In the genomic region with DNA sequence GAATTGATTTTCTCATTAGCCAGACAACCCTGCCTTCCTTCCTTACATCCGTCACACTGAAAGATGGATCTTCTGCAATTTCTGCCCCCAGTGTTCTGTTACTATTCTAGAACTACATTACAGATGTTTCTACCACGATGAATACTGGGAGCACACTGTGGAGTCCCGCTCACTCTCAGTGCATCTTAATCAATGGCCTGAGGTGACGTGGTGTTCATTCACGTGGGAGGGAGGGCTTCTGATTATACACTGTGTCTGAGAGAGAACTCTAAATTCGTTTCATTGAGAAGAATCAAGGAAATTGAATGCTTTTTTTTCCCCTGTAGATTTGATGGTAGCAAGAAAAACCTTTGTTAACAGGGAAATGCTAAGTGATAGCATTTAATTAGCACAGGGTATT, we compare ENCODE assay signal across 27 mouse cellular contexts. TPM values are rescaled to one million over a fixed set of nuclear protein-coding genes. Genes with fewer than 3 reads are reported as not detected.
DNase-seq lines count a peak whose midpoint lies in the region; ATAC-seq and TF ChIP-seq lines count a peak whose summit lies in the region.
"Had no signal": no experiment of that assay in that cellular context is flagged by ENCODE, and none has a peak within 500 bp of the region (broad histone marks: within the 10 kb centered on the region; RNA-seq: fewer than 3 reads in every experiment).

No protein-coding gene starts in this region.

- peaks cover 10% of the 10 kb centered on the region; the same call in 1 of the 2 replicates for H3K27me3 ChIP-seq in heart, embryonic 12.5 days (replicated peaks)
- H3K27me3 ChIP-seq in hindbrain, embryonic 16.5 days (replicated peaks; ENCODE audit: control insufficient read depth, insufficient read depth, low read length), result no peaks in the 10 kb centered on the region
- no peaks in the 10 kb centered on the region for H3K27me3 ChIP-seq in hindbrain, embryonic 12.5 days
- H3K27me3 ChIP-seq in forebrain, embryonic 13.5 days, result no peaks in the 10 kb centered on the region
- H3K27me3 ChIP-seq in midbrain, postnatal 0 days (ENCODE audit: insufficient read depth, low read length), result no peaks in the 10 kb centered on the region
- H3K27me3 ChIP-seq: kidney, embryonic 15.5 days; limb, embryonic 15.5 days had no signal

- no peaks in the 10 kb centered on the region for H3K9me3 ChIP-seq in heart, embryonic 12.5 days (replicated peaks)
- H3K9me3 ChIP-seq in hindbrain, embryonic 16.5 days (ENCODE audit: control insufficient read depth, low read length), result no peaks in the 10 kb centered on the region
- H3K9me3 ChIP-seq in hindbrain, embryonic 12.5 days (replicated peaks), result no peaks in the 10 kb centered on the region
- H3K9me3 ChIP-seq in forebrain, embryonic 13.5 days (replicated peaks), result no peaks in the 10 kb centered on the region
- no peaks in the 10 kb centered on the region for H3K9me3 ChIP-seq in midbrain, postnatal 0 days (ENCODE audit: low read length)
- H3K9me3 ChIP-seq: kidney, embryonic 15.5 days; limb, embryonic 15.5 days had no signal

- peak overlapping the region; percentile 35; the same call in 1 of the 2 replicates for H3K4me2 ChIP-seq in heart, embryonic 12.5 days
- H3K4me2 ChIP-seq in hindbrain, embryonic 16.5 days (ENCODE audit: low read length), result no peak overlapping the region
- no peak overlapping the region for H3K4me2 ChIP-seq in hindbrain, embryonic 12.5 days (replicated peaks)
- H3K4me2 ChIP-seq in forebrain, embryonic 13.5 days, result peak overlapping the region; percentile 36
- H3K4me2 ChIP-seq in midbrain, postnatal 0 days (ENCODE audit: low read depth, low read length, poor library complexity, severe bottlenecking), result no peak overlapping the region; the same call in 1 of the 2 replicates
- H3K4me2 ChIP-seq: kidney, embryonic 15.5 days; limb, embryonic 15.5 days had no signal

- no peak overlapping the region for H3K9ac ChIP-seq in heart, embryonic 12.5 days
- H3K9ac ChIP-seq in hindbrain, embryonic 16.5 days (ENCODE audit: low read depth, low read length), result no peak overlapping the region
- H3K9ac ChIP-seq in hindbrain, embryonic 12.5 days, result no peak overlapping the region
- no peak overlapping the region for H3K9ac ChIP-seq in forebrain, embryonic 13.5 days
- no peak overlapping the region for H3K9ac ChIP-seq in midbrain, postnatal 0 days (replicated peaks; ENCODE audit: low read length, poor library complexity, severe bottlenecking)
- H3K9ac ChIP-seq: kidney, embryonic 15.5 days; limb, embryonic 15.5 days had no signal

- DNase-seq in heart, postnatal 10 days, result no peak
- peak; percentile 26 for DNase-seq in midbrain, postnatal 0 days (ENCODE audit: low spot score)
- DNase-seq in lung, postnatal 14 days, result no peak
- DNase-seq: adrenal gland, postnatal 10 days; cerebellum, adult 18-20 months; cerebellum, postnatal 36 days; gastrocnemius, adult 2 months; heart, adult 2 months; layer of hippocampus, postnatal 36 days; lung, postnatal 10 days; spleen, adult 18-20 months; thymus, adult 18-20 months had no signal

- intact Hi-C loops in heart, postnatal 10 days (cut with DNase I), result no loop called here

- no peak for ATAC-seq in heart, embryonic 12.5 days (ENCODE audit: insufficient number of reproducible peaks, low FRiP score)
- ATAC-seq in hindbrain, embryonic 16.5 days, result peak; percentile 77; the same call in 1 of the 2 replicates
- ATAC-seq in hindbrain, embryonic 12.5 days (ENCODE audit: low FRiP score), result no peak
- ATAC-seq in forebrain, embryonic 13.5 days, result 0 out of 2 replicates have a peak, but pooled peaks have one; percentile 63
- 0 out of 2 replicates have a peak, but pooled peaks have one; percentile 49 for ATAC-seq in midbrain, postnatal 0 days (ENCODE audit: low FRiP score)
- ATAC-seq: intestine, embryonic 16.5 days had no signal

- H3K36me3 ChIP-seq in heart, embryonic 12.5 days, result no peaks in the 10 kb centered on the region
- no peaks in the 10 kb centered on the region for H3K36me3 ChIP-seq in hindbrain, embryonic 16.5 days (ENCODE audit: control insufficient read depth, insufficient read depth, low read length)
- H3K36me3 ChIP-seq in hindbrain, embryonic 12.5 days, result no peaks in the 10 kb centered on the region
- H3K36me3 ChIP-seq in forebrain, embryonic 13.5 days (ENCODE audit: poor library complexity, severe bottlenecking), result no peaks in the 10 kb centered on the region
- no peaks in the 10 kb centered on the region for H3K36me3 ChIP-seq in midbrain, postnatal 0 days (ENCODE audit: insufficient read depth, low read length)
- H3K36me3 ChIP-seq: kidney, embryonic 15.5 days; limb, embryonic 15.5 days had no signal

- WGBS in heart, embryonic 12.5 days, result 44% methylated on average over 6 of the region's 6 CpGs
- WGBS in hindbrain, embryonic 16.5 days, result 31% methylated on average over 6 of the region's 6 CpGs
- 51% methylated on average over 6 of the region's 6 CpGs for WGBS in hindbrain, embryonic 12.5 days
- WGBS in forebrain, embryonic 13.5 days, result 17% methylated on average over 6 of the region's 6 CpGs
- WGBS in midbrain, postnatal 0 days, result 26% methylated on average over 6 of the region's 6 CpGs

- no peak overlapping the region for H3K27ac ChIP-seq in heart, embryonic 12.5 days (ENCODE audit: poor library complexity, severe bottlenecking)
- no peak overlapping the region for H3K27ac ChIP-seq in hindbrain, embryonic 16.5 days (ENCODE audit: low read depth, low read length)
- H3K27ac ChIP-seq in hindbrain, embryonic 12.5 days, result no peak overlapping the region
- no peak overlapping the region for H3K27ac ChIP-seq in forebrain, embryonic 13.5 days
- H3K27ac ChIP-seq in midbrain, postnatal 0 days (ENCODE audit: low read depth, low read length), result no peak overlapping the region
- H3K27ac ChIP-seq: gastrocnemius, adult 2 months; heart, adult 2 months; kidney, embryonic 15.5 days; limb, embryonic 15.5 days had no signal

- H3K4me3 ChIP-seq in heart, embryonic 12.5 days, result no peak overlapping the region
- no peak overlapping the region for H3K4me3 ChIP-seq in hindbrain, embryonic 16.5 days (ENCODE audit: low read length)
- H3K4me3 ChIP-seq in hindbrain, embryonic 12.5 days, result no peak overlapping the region
- H3K4me3 ChIP-seq in forebrain, embryonic 13.5 days, result no peak overlapping the region
- no peak overlapping the region for H3K4me3 ChIP-seq in midbrain, postnatal 0 days (ENCODE audit: low read depth, low read length)
- H3K4me3 ChIP-seq: erythroblast, embryonic 14.5 days; gastrocnemius, adult 2 months; heart, adult 2 months; kidney, embryonic 15.5 days; limb, embryonic 15.5 days; megakaryocyte, embryonic 14.5 days had no signal

- no peak for TF ChIP-seq CTCF in midbrain, postnatal 0 days (IDR thresholded peaks at IDR 0.05)

- 0 out of 2 replicates have a peak, but pooled peaks cover 3% of the 10 kb centered on the region for H3K4me1 ChIP-seq in heart, embryonic 12.5 days (replicated peaks)
- H3K4me1 ChIP-seq in hindbrain, embryonic 16.5 days (ENCODE audit: control insufficient read depth, insufficient read depth, low read depth, low read length), result peaks cover 4% of the 10 kb centered on the region; the same call in 1 of the 2 replicates
- H3K4me1 ChIP-seq in hindbrain, embryonic 12.5 days, result no peaks in the 10 kb centered on the region
- peaks cover 16% of the 10 kb centered on the region for H3K4me1 ChIP-seq in forebrain, embryonic 13.5 days
- 0 out of 2 replicates have a peak, but pooled peaks cover 5% of the 10 kb centered on the region for H3K4me1 ChIP-seq in midbrain, postnatal 0 days (ENCODE audit: insufficient read depth, low read length)
- H3K4me1 ChIP-seq: kidney, embryonic 15.5 days; limb, embryonic 15.5 days had no signal

RNA-seq across cellular contexts. Expression of gene Crhbp, which starts 19.2 kb away (rescaled TPM):
- polyA plus RNA-seq in heart, embryonic 12.5 days (2016; fragmentation: Nextera tagmentation; extraction: Ambion mirVana), result 0.17 and 0.18 TPM in 2 replicates
- not detected for total RNA-seq in heart, postnatal 10 days (2021)
- polyA plus RNA-seq in hindbrain, embryonic 16.5 days (2015; fragmentation: Nextera tagmentation; extraction: Ambion mirVana), result 8.2 and 11.7 TPM in 2 replicates
- polyA plus RNA-seq in hindbrain, embryonic 12.5 days (2016; fragmentation: Nextera tagmentation; extraction: Ambion mirVana), result 3.8 and 6.2 TPM in 2 replicates
- 0.37 TPM in 2 replicates for polyA plus RNA-seq in forebrain, embryonic 13.5 days (2015; fragmentation: Nextera tagmentation; extraction: Ambion mirVana)
- 3.7 and 7.7 TPM in 2 replicates for total RNA-seq in midbrain, postnatal 0 days (2014; rRNA removed)
- 5.2 and 6.7 TPM in 2 replicates for polyA plus RNA-seq in midbrain, postnatal 0 days (2015; fragmentation: Nextera tagmentation; extraction: Ambion mirVana)
- total RNA-seq: adrenal gland, postnatal 10 days; gastrocnemius, adult 2 months; heart, adult 2 months; neutrophil, adult 5-6 weeks had no signal
- polyA plus RNA-seq: erythroblast, embryonic 14.5 days; heart, adult 2 months had no signal

RNA-seq across cellular contexts. Expression of gene Aggf1, which starts 50.3 kb away (rescaled TPM):
- polyA plus RNA-seq in heart, embryonic 12.5 days (2016; fragmentation: Nextera tagmentation; extraction: Ambion mirVana), result 30.3 and 31.6 TPM in 2 replicates
- 10 to 100 TPM; 25.7 to 28.2 TPM for total RNA-seq in heart, postnatal 10 days (2021)
- 31.4 and 33.0 TPM in 2 replicates for polyA plus RNA-seq in hindbrain, embryonic 16.5 days (2015; fragmentation: Nextera tagmentation; extraction: Ambion mirVana)
- 51.3 and 52.8 TPM in 2 replicates for polyA plus RNA-seq in hindbrain, embryonic 12.5 days (2016; fragmentation: Nextera tagmentation; extraction: Ambion mirVana)
- polyA plus RNA-seq in forebrain, embryonic 13.5 days (2015; fragmentation: Nextera tagmentation; extraction: Ambion mirVana), result 41.7 and 42.0 TPM in 2 replicates
- total RNA-seq in midbrain, postnatal 0 days (2014; rRNA removed), result 25.5 and 27.6 TPM in 2 replicates
- polyA plus RNA-seq in midbrain, postnatal 0 days (2015; fragmentation: Nextera tagmentation; extraction: Ambion mirVana), result 26.7 and 28.7 TPM in 2 replicates

RNA-seq across cellular contexts. Expression of gene S100z, which starts 53.0 kb away (rescaled TPM):
- polyA plus RNA-seq in heart, embryonic 12.5 days (2016; fragmentation: Nextera tagmentation; extraction: Ambion mirVana), result not detected in 2 replicates
- total RNA-seq in heart, postnatal 10 days (2021), result not detected
- polyA plus RNA-seq in hindbrain, embryonic 16.5 days (2015; fragmentation: Nextera tagmentation; extraction: Ambion mirVana), result not detected in 2 replicates
- not detected in 2 replicates for polyA plus RNA-seq in hindbrain, embryonic 12.5 days (2016; fragmentation: Nextera tagmentation; extraction: Ambion mirVana)
- polyA plus RNA-seq in forebrain, embryonic 13.5 days (2015; fragmentation: Nextera tagmentation; extraction: Ambion mirVana), result not detected in 2 replicates
- not detected in 2 replicates for total RNA-seq in midbrain, postnatal 0 days (2014; rRNA removed)
- polyA plus RNA-seq in midbrain, postnatal 0 days (2015; fragmentation: Nextera tagmentation; extraction: Ambion mirVana), result not detected in 2 replicates
- total RNA-seq: adrenal gland, postnatal 10 days; gastrocnemius, adult 2 months; heart, adult 2 months; layer of hippocampus, adult 18-20 months; layer of hippocampus, postnatal 36 days; left cerebral cortex, postnatal 25 days; neutrophil, adult 5-6 weeks had no signal
- polyA plus RNA-seq: C2C12; erythroblast, embryonic 14.5 days; heart, adult 2 months; kidney, embryonic 15.5 days; limb, embryonic 15.5 days; liver, embryonic 16.5 days; stomach, embryonic 14.5 days had no signal

Comparison
In these comparisons a context has a peak if more than half of its experiments do, and no peak if none do; other contexts are left out.
1. ATAC-seq: peak in hindbrain, embryonic 16.5 days (single experiment), forebrain, embryonic 13.5 days (single experiment) and midbrain, postnatal 0 days (single experiment); none in heart, embryonic 12.5 days (single experiment) and hindbrain, embryonic 12.5 days (single experiment).
2. H3K4me2 ChIP-seq: peak in heart, embryonic 12.5 days (single experiment) and forebrain, embryonic 13.5 days (single experiment); none in hindbrain, embryonic 16.5 days (single experiment), hindbrain, embryonic 12.5 days (single experiment) and midbrain, postnatal 0 days (single experiment).